Mouse (Mus musculus): ENCODE results near the gene 4930579F01Rik. TPM values are rescaled to one million over a fixed set of nuclear protein-coding genes. Genes with fewer than 3 reads are reported as not detected.

The 4930579F01Rik gene
- polyA plus RNA-seq, 1 experiment from 2014 or later: 0.36 TPM

DNA sequence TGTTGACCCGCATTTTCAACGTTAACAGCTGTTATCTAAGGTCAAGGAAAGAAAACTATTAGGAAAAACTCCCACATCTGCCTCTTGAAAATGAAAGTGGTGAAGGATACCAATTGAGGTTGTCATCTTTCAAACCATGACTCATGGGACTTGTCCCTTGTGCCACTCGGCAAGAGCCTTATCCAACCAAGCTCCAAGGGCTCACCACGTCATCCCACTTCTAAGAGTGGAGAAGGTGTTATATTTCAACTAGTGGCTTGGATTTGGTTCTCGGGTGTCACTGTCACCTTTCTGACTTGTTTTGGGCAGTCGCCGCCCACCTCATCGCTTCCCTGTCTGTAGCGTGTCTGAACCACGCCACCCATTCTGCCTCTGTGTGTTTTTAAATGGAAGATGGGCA is 69.8 kb downstream of the 4930579F01Rik start:
- ATAC-seq (ENCODE audit: insufficient number of reproducible peaks, low FRiP score, low TSS enrichment, low read depth): no peak
- WGBS: 78% methylated on average over 10 of the region's 10 CpGs
- Histone ChIP-seq H3K9me3 (replicated peaks) (no peaks in the 10 kb centered on the region), H3K4me1 (no peaks in the 10 kb centered on the region), H3K27me3 (no peaks in the 10 kb centered on the region), H3K4me3 (replicated peaks) (no peak overlapping the region), H3K27ac (replicated peaks) (no peak overlapping the region), H3K9ac (no peak overlapping the region), H3K4me2 (replicated peaks) (no peak overlapping the region), H3K36me3 (no peaks in the 10 kb centered on the region)

- ATAC-seq (ENCODE audit: insufficient number of reproducible peaks, low FRiP score, low TSS enrichment, low read depth): no peak
- Histone ChIP-seq H3K36me3 (no peaks in the 10 kb centered on the region), H3K4me3 (replicated peaks) (no peak overlapping the region), H3K4me2 (replicated peaks) (no peak overlapping the region), H3K9ac (no peak overlapping the region), H3K9me3 (replicated peaks) (no peaks in the 10 kb centered on the region), H3K27me3 (no peaks in the 10 kb centered on the region), H3K27ac (replicated peaks) (no peak overlapping the region), H3K4me1 (no peaks in the 10 kb centered on the region)
- 90% methylated on average over 2 of the region's 2 CpGs for WGBS
Observed at GRCm38 (mm10) chr3:138121461-138121860, 72.2 kb downstream of the 4930579F01Rik start.

DNA sequence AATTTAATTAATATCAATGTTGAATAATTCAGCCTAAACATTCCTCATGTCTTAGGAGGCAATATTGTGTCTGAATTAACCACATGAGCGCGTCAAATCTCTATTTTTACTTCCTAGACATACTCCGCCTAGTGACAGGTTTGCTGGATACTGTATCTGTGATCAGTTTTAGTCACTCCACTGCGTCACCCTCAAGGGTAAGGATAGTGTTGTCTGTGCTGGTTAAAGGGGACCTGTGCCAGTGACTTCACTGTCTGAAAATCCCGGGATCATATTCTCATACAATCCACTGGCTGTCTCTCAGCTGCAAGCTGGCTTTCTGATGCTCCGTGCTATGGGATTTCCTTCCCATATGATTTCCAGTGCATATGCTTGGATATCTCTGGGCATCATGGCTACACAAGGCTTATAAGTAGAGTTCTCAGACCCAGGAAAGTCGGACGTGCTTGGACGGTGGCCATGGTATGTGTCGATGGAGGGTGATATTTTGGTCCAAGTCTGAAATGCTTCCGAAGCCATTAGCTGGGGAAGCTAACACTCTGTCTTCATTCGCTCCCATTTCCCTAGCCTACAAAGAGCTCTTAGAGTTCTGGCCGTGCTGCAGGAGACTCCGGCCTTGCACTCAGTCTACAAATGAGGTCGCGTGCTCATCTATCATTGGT is 74.0 kb downstream of the 4930579F01Rik start:
- H3K4me3 ChIP-seq (replicated peaks): no peak overlapping the region
- no peaks in the 10 kb centered on the region for H3K27me3 ChIP-seq
- no peak overlapping the region for H3K4me2 ChIP-seq (replicated peaks)
- H3K9ac ChIP-seq: no peak overlapping the region
- no peaks in the 10 kb centered on the region for H3K4me1 ChIP-seq
- no peak overlapping the region for H3K27ac ChIP-seq (replicated peaks)
- no peaks in the 10 kb centered on the region for H3K9me3 ChIP-seq (replicated peaks)
- 89% methylated on average over 16 of the region's 16 CpGs for WGBS
- H3K36me3 ChIP-seq: no peaks in the 10 kb centered on the region
- no peak for ATAC-seq (ENCODE audit: insufficient number of reproducible peaks, low FRiP score, low TSS enrichment, low read depth)

DNA sequence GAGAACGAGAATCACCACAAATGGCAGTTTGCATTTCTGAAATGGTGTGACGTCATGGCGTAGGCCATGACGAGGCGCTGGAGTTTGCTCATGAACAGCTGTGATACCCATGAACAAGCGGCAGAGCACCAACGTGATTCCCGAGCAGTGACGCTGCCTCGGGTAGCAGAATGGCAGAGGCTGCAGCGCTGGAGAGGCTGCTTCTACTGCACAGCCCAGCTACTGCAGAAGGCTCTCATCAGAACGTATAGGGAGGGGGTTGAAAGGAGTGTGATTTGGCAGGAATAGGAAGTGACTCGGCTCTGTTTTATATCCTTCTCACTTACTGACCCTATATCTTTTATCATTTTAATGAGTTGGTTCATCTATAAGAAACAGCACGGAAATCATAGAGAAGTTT is 74.8 kb downstream of the 4930579F01Rik start:
- Histone ChIP-seq H3K27ac (replicated peaks) (no peak overlapping the region), H3K27me3 (no peaks in the 10 kb centered on the region), H3K4me3 (replicated peaks) (no peak overlapping the region), H3K9ac (no peak overlapping the region), H3K36me3 (no peaks in the 10 kb centered on the region), H3K4me1 (no peaks in the 10 kb centered on the region), H3K4me2 (replicated peaks) (no peak overlapping the region), H3K9me3 (replicated peaks) (no peaks in the 10 kb centered on the region)
- WGBS: 74% methylated on average over 14 of the region's 14 CpGs
- ATAC-seq (ENCODE audit: insufficient number of reproducible peaks, low FRiP score, low TSS enrichment, low read depth): no peak

DNA sequence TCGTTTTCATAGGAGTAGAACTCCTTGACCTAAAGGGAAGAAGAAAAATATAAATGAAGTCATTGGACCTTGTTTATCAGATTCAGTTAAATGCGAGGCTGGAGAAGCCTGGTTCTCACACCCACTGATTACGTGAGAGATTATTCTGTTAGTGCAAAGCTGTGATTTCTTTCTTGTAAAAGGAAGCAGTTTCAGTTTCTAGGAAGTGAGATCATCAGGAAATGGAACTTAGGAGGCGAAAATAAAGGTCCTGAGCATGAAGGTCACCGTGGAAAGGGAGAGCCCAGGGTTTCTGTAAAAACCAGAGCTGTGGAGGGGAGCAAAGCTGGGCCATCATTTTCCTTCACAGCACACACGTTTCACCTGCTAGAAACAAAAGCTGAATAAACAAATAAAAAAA is 75.2 kb downstream of the 4930579F01Rik start:
- H3K9me3 ChIP-seq (replicated peaks): no peaks in the 10 kb centered on the region
- ATAC-seq (ENCODE audit: insufficient number of reproducible peaks, low FRiP score, low TSS enrichment, low read depth): no peak
- H3K9ac ChIP-seq: no peak overlapping the region
- no peaks in the 10 kb centered on the region for H3K4me1 ChIP-seq
- H3K27ac ChIP-seq (replicated peaks): no peak overlapping the region
- H3K4me3 ChIP-seq (replicated peaks): no peak overlapping the region
- H3K27me3 ChIP-seq: no peaks in the 10 kb centered on the region
- no peak overlapping the region for H3K4me2 ChIP-seq (replicated peaks)
- H3K36me3 ChIP-seq: no peaks in the 10 kb centered on the region
- 76% methylated on average over 6 of the region's 6 CpGs for WGBS

- Histone ChIP-seq H3K4me3 (replicated peaks) (no peak overlapping the region), H3K36me3 (no peaks in the 10 kb centered on the region), H3K9me3 (replicated peaks) (no peaks in the 10 kb centered on the region), H3K4me1 (no peaks in the 10 kb centered on the region), H3K27me3 (no peaks in the 10 kb centered on the region), H3K27ac (replicated peaks) (no peak overlapping the region), H3K4me2 (replicated peaks) (no peak overlapping the region), H3K9ac (no peak overlapping the region)
- 85% methylated on average over 4 of the region's 4 CpGs for WGBS
- no peak for ATAC-seq (ENCODE audit: insufficient number of reproducible peaks, low FRiP score, low TSS enrichment, low read depth)
Observed at GRCm38 (mm10) chr3:138116871-138117270, 76.8 kb downstream of the 4930579F01Rik start.

GRCm38 (mm10) chr3:138114106-138114505 is 79.5 kb downstream of the 4930579F01Rik start:
- no peak overlapping the region for H3K4me3 ChIP-seq (replicated peaks)
- no peaks in the 10 kb centered on the region for H3K9me3 ChIP-seq (replicated peaks)
- ATAC-seq (ENCODE audit: insufficient number of reproducible peaks, low FRiP score, low TSS enrichment, low read depth): no peak
- no peaks in the 10 kb centered on the region for H3K36me3 ChIP-seq
- no peaks in the 10 kb centered on the region for H3K27me3 ChIP-seq
- 80% methylated on average over 17 of the region's 17 CpGs for WGBS
- H3K4me2 ChIP-seq (replicated peaks): no peak overlapping the region
- H3K9ac ChIP-seq: no peak overlapping the region
- no peaks in the 10 kb centered on the region for H3K4me1 ChIP-seq
- H3K27ac ChIP-seq (replicated peaks): no peak overlapping the region

Other genes starting within 250 kb of the 4930579F01Rik start
- gene Dapp1, start 212.3 kb downstream of the 4930579F01Rik start, polyA plus RNA-seq (2015; fragmentation: Nextera tagmentation; extraction: Ambion mirVana): 11.5 and 15.9 TPM in 2 replicates
- 1.9 and 2.8 TPM in 2 replicates for gene 1110002E22Rik, start 128.8 kb downstream of the 4930579F01Rik start, polyA plus RNA-seq (2015; fragmentation: Nextera tagmentation; extraction: Ambion mirVana)
- gene Gm5105, start 126.4 kb downstream of the 4930579F01Rik start, polyA plus RNA-seq (2015; fragmentation: Nextera tagmentation; extraction: Ambion mirVana): 0.17 and 0.35 TPM in 2 replicates
- 7.7 and 10.8 TPM in 2 replicates for gene Trmt10a, start 50.4 kb downstream of the 4930579F01Rik start, polyA plus RNA-seq (2015; fragmentation: Nextera tagmentation; extraction: Ambion mirVana)
- 7.9 and 8.7 TPM in 2 replicates for gene Mttp, start 48.9 kb downstream of the 4930579F01Rik start, polyA plus RNA-seq (2015; fragmentation: Nextera tagmentation; extraction: Ambion mirVana)
- gene Adh7, start 23.9 kb upstream of the 4930579F01Rik start, polyA plus RNA-seq (2015; fragmentation: Nextera tagmentation; extraction: Ambion mirVana): 8.1 and 8.7 TPM in 2 replicates
- 30.5 and 31.6 TPM in 2 replicates for gene Adh1, start 67.2 kb upstream of the 4930579F01Rik start, polyA plus RNA-seq (2015; fragmentation: Nextera tagmentation; extraction: Ambion mirVana)
- 0.40 TPM in 1 of 2 replicates, not detected in the other for gene Adh6a, start 119.5 kb upstream of the 4930579F01Rik start, polyA plus RNA-seq (2015; fragmentation: Nextera tagmentation; extraction: Ambion mirVana)
- gene Adh6b, start 147.9 kb upstream of the 4930579F01Rik start, polyA plus RNA-seq (2015; fragmentation: Nextera tagmentation; extraction: Ambion mirVana): 1.2 and 1.3 TPM in 2 replicates
- not detected in 2 replicates for gene Adh4, start 221.6 kb upstream of the 4930579F01Rik start, polyA plus RNA-seq (2015; fragmentation: Nextera tagmentation; extraction: Ambion mirVana)
- gene Adh5, start 249.3 kb upstream of the 4930579F01Rik start, polyA plus RNA-seq (2015; fragmentation: Nextera tagmentation; extraction: Ambion mirVana): 157 and 161 TPM in 2 replicates